20 mouse cellular contexts compared by ENCODE assay signal in genomic region chr4:25272861-25273627, GRCm38 (mm10). TPM values are rescaled to one million over a fixed set of nuclear protein-coding genes. Genes with fewer than 3 reads are reported as not detected.
A peak's percentile ranks its signal among the peaks of the same experiment; 100 is the strongest.
DNase-seq lines count a peak whose midpoint lies in the region; ATAC-seq and TF ChIP-seq lines count a peak whose summit lies in the region.
"Had no signal": no experiment of that assay in that cellular context is flagged by ENCODE, and none has a peak within 500 bp of the region (broad histone marks: within the 10 kb centered on the region; RNA-seq: fewer than 3 reads in every experiment).

No protein-coding gene starts in this region.

- ATAC-seq in common myeloid progenitor, adult 5-6 weeks (replicated peaks; ENCODE audit: low read depth, poor library complexity, severe bottlenecking) = 0 out of 2 replicates have a peak, but pooled peaks have one; percentile 15
- peak; percentile 60; the same call in 1 of the 2 replicates for ATAC-seq in neutrophil, adult 5-6 weeks (ENCODE audit: extremely low read depth, insufficient number of reproducible peaks, low FRiP score, poor library complexity, severe bottlenecking)
- ATAC-seq: forebrain, embryonic 16.5 days; intestine, embryonic 15.5 days had no signal

- H3K27ac ChIP-seq in ES-E14 (ENCODE audit: insufficient read depth, low read depth, low read length, poor library complexity, severe bottlenecking) = no peak overlapping the region
- H3K27ac ChIP-seq: embryonic facial prominence, embryonic 13.5 days; forebrain, embryonic 12.5 days; heart, embryonic 10.5 days; hindbrain, embryonic 10.5 days; hindbrain, embryonic 14.5 days; intestine, embryonic 15.5 days had no signal

- H3K9ac ChIP-seq in ES-E14 (ENCODE audit: insufficient read depth, low read depth, low read length, poor library complexity, severe bottlenecking) = no peak overlapping the region
- H3K9ac ChIP-seq: embryonic facial prominence, embryonic 13.5 days; forebrain, embryonic 12.5 days; hindbrain, embryonic 14.5 days; intestine, embryonic 15.5 days had no signal

- H3K4me1 ChIP-seq in ES-E14 (ENCODE audit: control insufficient read depth in 2 of 2, insufficient read depth in 2 of 2, low read length in 2 of 2, poor library complexity in 1 of 2) = no peaks in the 10 kb centered on the region
- H3K4me1 ChIP-seq: embryonic facial prominence, embryonic 13.5 days; forebrain, embryonic 12.5 days; heart, embryonic 10.5 days; hindbrain, embryonic 10.5 days; intestine, embryonic 15.5 days had no signal

- in situ Hi-C loops in ES-E14 (cut with MboI; ENCODE audit: low sequenced_read_pairs in 2 of 2, unreplicated experiment in 2 of 2) = no loop called here

- DNase-seq in retina, embryonic 14.5 days (ENCODE audit: low spot score) = peak; percentile 0
- no peak for DNase-seq in retina, postnatal 1 day
- DNase-seq in ES-E14 (ENCODE audit: low read depth, low spot score) = no peak
- no peak for DNase-seq in gastrocnemius, postnatal 25 days
- DNase-seq in urinary bladder, postnatal 36 days (ENCODE audit: low spot score in 2 of 2) = no peak
- DNase-seq in kidney, adult 9 months = no peak
- DNase-seq: adrenal gland, postnatal 10 days; cerebellum, adult 11-12 months; cerebellum, adult 9-10 months; cerebellum, postnatal 25 days; gastrocnemius, postnatal 10 days had no signal

- peaks cover 3% of the 10 kb centered on the region; the same call in 1 of the 2 replicates for H3K36me3 ChIP-seq in ES-E14 (ENCODE audit: control insufficient read depth, insufficient read depth, low read length, poor library complexity, severe bottlenecking)

- no peak overlapping the region for H3K4me3 ChIP-seq in ES-E14 (ENCODE audit: insufficient read depth in 1 of 2, low read depth in 1 of 2, low read length in 2 of 2, poor library complexity in 1 of 2, severe bottlenecking in 1 of 2)
- H3K4me3 ChIP-seq: embryonic facial prominence, embryonic 13.5 days; forebrain, embryonic 12.5 days; heart, embryonic 10.5 days; hindbrain, embryonic 10.5 days; intestine, embryonic 15.5 days had no signal

- H3K9me3 ChIP-seq in ES-E14 (ENCODE audit: control insufficient read depth, insufficient read depth, low read depth, low read length) = no peaks in the 10 kb centered on the region
- H3K9me3 ChIP-seq: embryonic facial prominence, embryonic 13.5 days; forebrain, embryonic 12.5 days; heart, embryonic 10.5 days; hindbrain, embryonic 10.5 days; intestine, embryonic 15.5 days had no signal

TF ChIP-seq in ES-E14, 5 proteins besides CTCF, POLR2A, EP300 and RAD21:
- no peak for TF ChIP-seq CHD2 (IDR thresholded peaks at IDR 0.05; ENCODE audit: low read depth, low read length)
- peak; percentile 75 for TF ChIP-seq MAFK (IDR thresholded peaks at IDR 0.05; ENCODE audit: insufficient read depth, low read depth, low read length)

RNA-seq across cellular contexts. Expression of gene Ufl1, which starts 8.6 kb away (rescaled TPM):
- total RNA-seq in ES-E14 (2012; rRNA removed) = 10.4 and 17.4 TPM in 2 replicates
- total RNA-seq in common myeloid progenitor, adult 5-6 weeks (2017) = 27.3 and 29.9 TPM in 2 replicates
- 17.7 and 22.8 TPM in 2 replicates for total RNA-seq in neutrophil, adult 5-6 weeks (2017)
- 10 to 100 TPM; 26.8 to 29.2 TPM for total RNA-seq in gastrocnemius, postnatal 25 days (2021)

RNA-seq across cellular contexts. Expression of gene Fhl5, which starts 30.4 kb away (rescaled TPM):
- not detected in 2 replicates for total RNA-seq in ES-E14 (2012; rRNA removed)
- not detected in 2 replicates for total RNA-seq in common myeloid progenitor, adult 5-6 weeks (2017)
- not detected in 2 replicates for total RNA-seq in neutrophil, adult 5-6 weeks (2017)
- total RNA-seq in gastrocnemius, postnatal 25 days (2021) = 1 to 10 TPM; 5.3 to 6.1 TPM
